Mouse (Mus musculus) gastrocnemius, adult 2 months (tissue): ENCODE data around the gene Smim24. TPM values are rescaled to one million over a fixed set of nuclear protein-coding genes. Genes with fewer than 3 reads are reported as not detected.

Experiments
- DNase-seq: peaks from one replicate; pipeline ENCODE4 v3.0.0; 2022
- H3K27ac ChIP-seq: fragments of 200-600 bp; 2 replicates; pipeline ENCODE4 v1.8.1; 2022; ENCODE audit warnings: mild to moderate bottlenecking
- H3K4me3 ChIP-seq: fragments of 200-600 bp; 2 replicates; pipeline ENCODE4 v1.8.1; 2022; ENCODE audit warnings: mild to moderate bottlenecking, moderate library complexity
- CTCF ChIP-seq: fragments of 200-600 bp; IDR thresholded peaks from 2 replicates; pipeline ENCODE4 v1.8.1; 2022; ENCODE audit warnings: antibody characterized with exemption, mild to moderate bottlenecking, moderate library complexity
- intact Hi-C: fragments of 180-260 bp; cut with DNase I; formaldehyde crosslinking; loops from one replicate; pipeline ENCODE4 v1.15.1; 2025
- total RNA-seq, 2 experiments: library from RNA; stranded (reverse); gene quantifications; 2 replicates each; pipeline ENCODE4 v1.2.3; 2021

The Smim24 gene
- total RNA-seq, 2 experiments from 2014 or later, result not detected

GRCm38 (mm10) chr10:81424246-81425051 is 31.6 kb downstream of the Smim24 start:
- intact Hi-C loops, result no loop called here
- peak overlapping the region; percentile 97 for H3K27ac ChIP-seq
- no peak for TF ChIP-seq CTCF
- H3K4me3 ChIP-seq, result peak overlapping the region; percentile 94
- DNase-seq, result peak; percentile 94

GRCm38 (mm10) chr10:81425236-81425850 is 32.5 kb downstream of the Smim24 start:
- Histone ChIP-seq H3K4me3 (peak overlapping the region; percentile 94), H3K27ac (peak overlapping the region; percentile 97)
- intact Hi-C loops, result no loop called here
- no peak for TF ChIP-seq CTCF
- DNase-seq, result peak; percentile 89

GRCm38 (mm10) chr10:81426081-81426671 is 33.3 kb downstream of the Smim24 start:
- DNase-seq, result peak; percentile 74
- TF ChIP-seq CTCF, result no peak
- peak overlapping the region; percentile 97 for H3K27ac ChIP-seq
- intact Hi-C loops, result no loop called here
- peak overlapping the region; percentile 94 for H3K4me3 ChIP-seq

- Histone ChIP-seq H3K4me3 (peak overlapping the region; percentile 94), H3K27ac (peak overlapping the region; percentile 97)
- DNase-seq, result peak; percentile 89
- intact Hi-C loops, result no loop called here
- TF ChIP-seq CTCF, result no peak
Observed at GRCm38 (mm10) chr10:81426897-81427296, 34.0 kb downstream of the Smim24 start.

GRCm38 (mm10) chr10:81427327-81427726 is 34.5 kb downstream of the Smim24 start:
- intact Hi-C loops, result no loop called here
- H3K4me3 ChIP-seq, result peak overlapping the region; percentile 94
- peak overlapping the region; percentile 97 for H3K27ac ChIP-seq
- no peak for DNase-seq
- no peak for TF ChIP-seq CTCF

GRCm38 (mm10) chr10:81427804-81428506 is 35.1 kb downstream of the Smim24 start:
- intact Hi-C loops, result no loop called here
- DNase-seq, result peak; percentile 43
- H3K4me3 ChIP-seq, result no peak overlapping the region
- no peak for TF ChIP-seq CTCF
- H3K27ac ChIP-seq, result peak overlapping the region; percentile 97

- intact Hi-C loops, result no loop called here
- no peak for DNase-seq
- no peak for TF ChIP-seq CTCF
- Histone ChIP-seq H3K27ac (peak overlapping the region; percentile 97), H3K4me3 (no peak overlapping the region)
Observed at GRCm38 (mm10) chr10:81428507-81428870, 35.6 kb downstream of the Smim24 start.

- intact Hi-C loops, result loop anchor here (1.0 kb wide), 1 partner anchor 14 kb away; no protein-coding TSS in a partner anchor
Observed at GRCm38 (mm10) chr10:81429092-81429491, 36.2 kb downstream of the Smim24 start.

GRCm38 (mm10) chr10:81429605-81430061 is 36.8 kb downstream of the Smim24 start:
- intact Hi-C loops, result loop anchor here (1.0 kb wide), 1 partner anchor 14 kb away; no protein-coding TSS in a partner anchor
- Histone ChIP-seq H3K4me3 (peak overlapping the region; percentile 95), H3K27ac (peak overlapping the region; percentile 97)
- peak; percentile 89 for DNase-seq
- TF ChIP-seq CTCF, result no peak

More at GRCm38 (mm10) chr10:81429092-81429491, 36.2 kb downstream of the Smim24 start:
- TF ChIP-seq CTCF, result no peak
- peak overlapping the region; percentile 95 for H3K4me3 ChIP-seq
- H3K27ac ChIP-seq, result peak overlapping the region; percentile 97
- peak; percentile 25 for DNase-seq

- DNase-seq, result peak; percentile 93
- Histone ChIP-seq H3K4me3 (peak overlapping the region; percentile 95), H3K27ac (peak overlapping the region; percentile 97)
- TF ChIP-seq CTCF, result no peak
- intact Hi-C loops, result no loop called here
Observed at GRCm38 (mm10) chr10:81430141-81430830, 37.4 kb downstream of the Smim24 start.

GRCm38 (mm10) chr10:81430831-81431525 is 38.1 kb downstream of the Smim24 start:
- Histone ChIP-seq H3K4me3 (peak overlapping the region; percentile 95), H3K27ac (peak overlapping the region; percentile 97)
- no peak for DNase-seq
- no peak for TF ChIP-seq CTCF
- intact Hi-C loops, result no loop called here
